26 mouse cellular contexts compared by ENCODE assay signal in the genomic region with DNA sequence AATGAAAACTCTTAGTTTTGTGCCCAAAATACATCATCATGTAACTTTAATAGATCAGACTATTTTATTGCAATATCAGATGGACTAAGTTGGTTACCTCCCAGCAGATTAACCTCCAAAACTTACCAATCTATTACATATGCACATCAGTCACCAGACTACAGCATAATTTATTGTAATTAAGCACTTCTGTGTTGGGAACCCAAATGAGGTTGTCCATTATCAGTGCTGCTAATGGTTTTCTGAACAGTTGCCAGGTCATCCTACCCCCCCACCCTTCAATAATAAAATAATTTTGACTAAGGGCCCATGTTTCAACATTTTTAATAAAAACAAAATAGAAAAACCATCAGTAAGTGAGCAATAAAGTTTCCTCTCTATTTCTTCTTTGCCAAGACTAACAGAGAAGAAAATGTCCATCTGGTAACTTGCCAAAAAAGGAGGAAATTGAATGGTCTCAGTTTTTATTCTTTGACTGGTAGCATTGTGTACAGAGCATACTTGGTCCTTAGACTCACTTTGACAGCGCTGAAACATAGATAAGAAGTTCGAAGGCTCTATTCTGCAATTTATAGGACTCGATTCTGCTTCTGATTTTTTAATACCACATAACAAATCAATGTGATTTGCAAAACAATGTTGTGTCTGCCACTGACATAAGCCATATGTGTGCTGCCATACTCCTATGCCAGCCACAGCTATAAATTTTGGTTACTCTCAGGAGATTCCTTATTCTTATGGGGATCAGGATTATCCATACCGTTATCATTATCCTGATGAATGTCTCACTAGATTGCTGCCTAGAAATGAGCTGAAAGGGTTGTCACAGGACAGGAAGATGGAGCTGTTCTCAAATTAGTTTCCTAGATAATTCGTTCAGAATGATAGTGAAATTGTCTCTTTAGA.
DNase-seq lines count a peak whose midpoint lies in the region; ATAC-seq and TF ChIP-seq lines count a peak whose summit lies in the region.
"Had no signal": no experiment of that assay in that cellular context is flagged by ENCODE, and none has a peak within 500 bp of the region (broad histone marks: within the 10 kb centered on the region; RNA-seq: fewer than 3 reads in every experiment).

No protein-coding gene starts in this region.

- no peak for TF ChIP-seq POLR2A in brain, embryonic 14.5 days (IDR thresholded peaks at IDR 0.05; ENCODE audit: borderline replicate concordance, extremely low read depth, insufficient read depth, insufficient read length, poor library complexity, severe bottlenecking)

- no peaks in the 10 kb centered on the region for H3K36me3 ChIP-seq in forebrain, embryonic 15.5 days
- no peaks in the 10 kb centered on the region for H3K36me3 ChIP-seq in forebrain, embryonic 10.5 days (replicated peaks)
- H3K36me3 ChIP-seq in kidney, embryonic 14.5 days (ENCODE audit: control insufficient read depth, insufficient read depth, low read length), result no peaks in the 10 kb centered on the region
- H3K36me3 ChIP-seq in lung, embryonic 14.5 days (ENCODE audit: insufficient read depth), result no peaks in the 10 kb centered on the region
- H3K36me3 ChIP-seq: heart, embryonic 13.5 days; limb, embryonic 15.5 days; liver, embryonic 13.5 days; midbrain, embryonic 15.5 days had no signal

- H3K27me3 ChIP-seq in forebrain, embryonic 15.5 days, result no peaks in the 10 kb centered on the region
- no peaks in the 10 kb centered on the region for H3K27me3 ChIP-seq in forebrain, embryonic 10.5 days (ENCODE audit: poor library complexity, severe bottlenecking)
- no peaks in the 10 kb centered on the region for H3K27me3 ChIP-seq in kidney, embryonic 14.5 days (ENCODE audit: control insufficient read depth, insufficient read depth, low read length)
- no peaks in the 10 kb centered on the region for H3K27me3 ChIP-seq in lung, embryonic 14.5 days (ENCODE audit: insufficient read depth, low read length)
- H3K27me3 ChIP-seq: heart, embryonic 13.5 days; limb, embryonic 15.5 days; liver, embryonic 13.5 days; midbrain, embryonic 15.5 days had no signal

- WGBS in forebrain, embryonic 15.5 days, result 51% methylated on average over 5 of the region's 5 CpGs
- WGBS in forebrain, embryonic 10.5 days, result 87% methylated on average over 5 of the region's 5 CpGs
- WGBS in kidney, embryonic 14.5 days, result 50% methylated on average over 5 of the region's 5 CpGs
- 40% methylated on average over 5 of the region's 5 CpGs for WGBS in lung, embryonic 14.5 days

- peaks cover 13% of the 10 kb centered on the region for H3K4me1 ChIP-seq in forebrain, embryonic 15.5 days
- no peaks in the 10 kb centered on the region for H3K4me1 ChIP-seq in forebrain, embryonic 10.5 days
- H3K4me1 ChIP-seq in kidney, embryonic 14.5 days (ENCODE audit: control insufficient read depth, insufficient read depth, low read length), result no peaks in the 10 kb centered on the region
- no peaks in the 10 kb centered on the region for H3K4me1 ChIP-seq in lung, embryonic 14.5 days (ENCODE audit: insufficient read depth)
- H3K4me1 ChIP-seq: heart, embryonic 13.5 days; limb, embryonic 15.5 days; liver, embryonic 13.5 days; midbrain, embryonic 15.5 days had no signal

- H3K4me3 ChIP-seq in forebrain, embryonic 15.5 days, result no peak overlapping the region
- H3K4me3 ChIP-seq in forebrain, embryonic 10.5 days, result no peak overlapping the region
- H3K4me3 ChIP-seq in kidney, embryonic 14.5 days (ENCODE audit: low read length), result no peak overlapping the region
- no peak overlapping the region for H3K4me3 ChIP-seq in lung, embryonic 14.5 days (ENCODE audit: low read depth, low read length)
- H3K4me3 ChIP-seq: heart, embryonic 13.5 days; limb, embryonic 15.5 days; liver, embryonic 13.5 days; midbrain, embryonic 15.5 days had no signal

- no peak overlapping the region for H3K27ac ChIP-seq in forebrain, embryonic 15.5 days (replicated peaks)
- H3K27ac ChIP-seq in forebrain, embryonic 10.5 days, result no peak overlapping the region
- no peak overlapping the region for H3K27ac ChIP-seq in kidney, embryonic 14.5 days (ENCODE audit: low read depth, low read length)
- no peak overlapping the region for H3K27ac ChIP-seq in lung, embryonic 14.5 days (ENCODE audit: low read depth)
- H3K27ac ChIP-seq: heart, embryonic 13.5 days; hindbrain, embryonic 14.5 days; limb, embryonic 15.5 days; liver, embryonic 13.5 days; midbrain, embryonic 15.5 days had no signal

- no peak for TF ChIP-seq CTCF in lung, embryonic 14.5 days (IDR thresholded peaks at IDR 0.05; ENCODE audit: low read depth)
- no peak for TF ChIP-seq CTCF in brain, embryonic 14.5 days (IDR thresholded peaks at IDR 0.05; ENCODE audit: borderline replicate concordance, extremely low read depth, insufficient read depth, insufficient read length)

- no peaks in the 10 kb centered on the region for H3K9me3 ChIP-seq in forebrain, embryonic 15.5 days
- H3K9me3 ChIP-seq in forebrain, embryonic 10.5 days, result no peaks in the 10 kb centered on the region
- H3K9me3 ChIP-seq in kidney, embryonic 14.5 days (ENCODE audit: control insufficient read depth, low read length), result no peaks in the 10 kb centered on the region
- H3K9me3 ChIP-seq in lung, embryonic 14.5 days (ENCODE audit: low read depth, low read length), result no peaks in the 10 kb centered on the region
- H3K9me3 ChIP-seq: heart, embryonic 13.5 days; limb, embryonic 15.5 days; liver, embryonic 13.5 days; midbrain, embryonic 15.5 days had no signal

- ATAC-seq in forebrain, embryonic 15.5 days (replicated peaks), result peak; percentile 80; the same call in 1 of the 2 replicates
- peak; percentile 46; the same call in 1 of the 2 replicates for ATAC-seq in kidney, embryonic 14.5 days (ENCODE audit: low FRiP score, low TSS enrichment)
- ATAC-seq in lung, embryonic 14.5 days (ENCODE audit: insufficient read depth), result no peak
- no peak for ATAC-seq in frontal cortex, adult (ENCODE audit: low TSS enrichment)
- ATAC-seq: activated CD4-positive, CD25-positive, alpha-beta regulatory T cell, adult 4 months; CD4-positive, CD25-positive, alpha-beta regulatory T cell, adult 4 months; inflammation-experienced regulatory T-cells, adult 6 months; midbrain, embryonic 15.5 days had no signal

- H3K9ac ChIP-seq in forebrain, embryonic 15.5 days (replicated peaks), result no peak overlapping the region
- no peak overlapping the region for H3K9ac ChIP-seq in kidney, embryonic 14.5 days (ENCODE audit: low read depth, low read length)
- H3K9ac ChIP-seq in lung, embryonic 14.5 days, result no peak overlapping the region
- H3K9ac ChIP-seq: heart, embryonic 13.5 days; hindbrain, embryonic 14.5 days; limb, embryonic 15.5 days; liver, embryonic 13.5 days; midbrain, embryonic 15.5 days had no signal

- no peak for DNase-seq in forebrain, embryonic 10.5 days (ENCODE audit: extremely low spot score, low spot score)
- DNase-seq in kidney, postnatal 25 days, result no peak
- DNase-seq in lung, embryonic 14.5 days, result peak; percentile 72
- no peak for DNase-seq in lung, postnatal 36 days
- DNase-seq in brain, embryonic 14.5 days (ENCODE audit: low read depth), result peak; percentile 39
- DNase-seq: adrenal gland, adult 2 months; cerebellum, adult 8-10 months; cerebellum, postnatal 25 days; gastrocnemius, postnatal 10 days; kidney, adult 2 months; kidney, postnatal 4 days; liver, embryonic 13.5 days; lung, adult 18-20 months; lung, postnatal 10 days; retina, postnatal 1 day; right cerebral cortex, postnatal 14 days had no signal

- H3K4me2 ChIP-seq in forebrain, embryonic 15.5 days (replicated peaks), result no peak overlapping the region
- no peak overlapping the region for H3K4me2 ChIP-seq in kidney, embryonic 14.5 days (replicated peaks; ENCODE audit: low read depth, low read length)
- no peak overlapping the region for H3K4me2 ChIP-seq in lung, embryonic 14.5 days
- H3K4me2 ChIP-seq: heart, embryonic 13.5 days; hindbrain, embryonic 14.5 days; limb, embryonic 15.5 days; liver, embryonic 13.5 days; midbrain, embryonic 15.5 days had no signal

Comparison
In these comparisons a context has a peak if more than half of its experiments do, and no peak if none do; other contexts are left out.
1. DNase-seq: peak in lung, embryonic 14.5 days (single experiment) and brain, embryonic 14.5 days (single experiment); none in forebrain, embryonic 10.5 days (single experiment), kidney, postnatal 25 days (0 of 2) and lung, postnatal 36 days (single experiment).
2. ATAC-seq: peak in forebrain, embryonic 15.5 days (single experiment) and kidney, embryonic 14.5 days (single experiment); none in lung, embryonic 14.5 days (single experiment) and frontal cortex, adult (single experiment).